Mouse (Mus musculus) embryonic facial prominence, embryonic 10.5 days (tissue): Measurements from ENCODE around the gene A1cf. TPM values are rescaled to one million over a fixed set of nuclear protein-coding genes. Genes with fewer than 3 reads are reported as not detected.

Experiments
- DNase-seq: peaks from one replicate; pipeline ENCODE4 v3.0.0-alpha.2; 2017; ENCODE audit warnings: low spot score
- H3K27ac ChIP-seq: fragments of 300-500 bp; sonication (generic); replicated peaks from 2 replicates; pipeline ENCODE4 v1.5.1; 2016; ENCODE audit warnings: mild to moderate bottlenecking
- H3K27me3 ChIP-seq: fragments of 300-500 bp; sonication (generic); replicated peaks from 2 replicates; pipeline ENCODE4 v1.6.1; 2016; ENCODE audit warnings: low read depth, mild to moderate bottlenecking; ENCODE audit not compliant: poor library complexity, severe bottlenecking
- H3K36me3 ChIP-seq: fragments of 300-500 bp; sonication (generic); replicated peaks from 2 replicates; pipeline ENCODE4 v1.6.1; 2016; ENCODE audit warnings: mild to moderate bottlenecking, moderate library complexity
- H3K4me1 ChIP-seq: fragments of 300-500 bp; sonication (generic); 2 replicates; pipeline ENCODE4 v1.6.1; 2016
- H3K4me3 ChIP-seq: fragments of 300-500 bp; sonication (generic); 2 replicates; pipeline ENCODE4 v1.5.1; 2016; ENCODE audit warnings: mild to moderate bottlenecking, moderate library complexity
- H3K9me3 ChIP-seq: fragments of 300-500 bp; sonication (generic); 2 replicates; pipeline ENCODE4 v1.6.1; 2016; ENCODE audit warnings: mild to moderate bottlenecking
- WGBS: fragments of 180-500 bp; shearing (Covaris S2); methylation state at CpG from one replicate; pipeline ENCODE4 v1.1.7; 2016; 5-methylcytosine and 5-hydroxymethylcytosine counted together
- polyA plus RNA-seq: library from polyadenylated mRNA; unstranded; fragments of >200 nt; fragmentation: Nextera tagmentation; extraction: Ambion mirVana; gene quantifications from 2 replicates; pipeline ENCODE4 v1.2.1, GENCODE M21; 2016

The A1cf gene
- polyA plus RNA-seq, 1 experiment from 2014 or later = not detected

DNA sequence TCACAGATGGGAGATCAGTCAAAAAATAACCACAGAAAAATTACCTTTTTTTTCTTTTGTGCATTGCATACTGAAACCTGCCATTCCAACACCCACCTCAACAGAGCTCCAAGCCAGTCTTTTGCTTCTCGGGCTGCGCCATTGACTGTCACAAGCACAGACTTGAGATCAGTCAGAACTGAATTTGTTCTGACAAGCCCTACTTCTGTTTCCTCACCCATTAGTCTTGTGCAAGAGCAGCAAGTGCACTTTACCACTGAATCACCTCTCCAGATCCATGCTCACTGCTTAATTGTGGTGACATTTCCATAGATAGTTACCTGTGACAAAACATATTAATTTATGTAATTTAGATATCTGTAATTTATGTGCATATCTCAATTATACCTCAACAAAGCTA lies 91.9 kb downstream of the A1cf start:
- Histone ChIP-seq H3K27ac (no peak overlapping the region), H3K27me3 (no peaks in the 10 kb centered on the region), H3K9me3 (no peaks in the 10 kb centered on the region), H3K36me3 (no peaks in the 10 kb centered on the region), H3K4me1 (no peaks in the 10 kb centered on the region), H3K4me3 (no peak overlapping the region)
- WGBS = 90% methylated on average over 2 of the region's 2 CpGs
- DNase-seq = no peak

DNA sequence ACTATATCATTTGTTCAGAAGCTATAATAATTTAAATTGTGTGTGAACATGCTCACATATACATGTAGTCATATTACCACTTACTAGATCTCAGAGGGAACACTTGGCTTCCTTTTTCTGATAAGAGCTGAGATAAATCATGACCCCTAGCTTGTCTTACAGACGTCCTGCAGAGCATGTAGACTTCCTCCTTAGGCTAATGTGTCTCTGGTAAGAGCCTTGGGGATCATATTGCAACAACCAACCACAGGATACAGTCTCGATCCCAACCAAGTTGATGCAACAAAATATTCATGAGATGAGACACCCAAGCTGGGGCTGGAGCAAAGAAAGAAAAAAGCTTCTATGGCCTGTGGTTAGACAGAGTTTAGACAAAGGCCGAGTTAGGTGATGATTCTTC lies 94.6 kb downstream of the A1cf start:
- Histone ChIP-seq H3K27ac (no peak overlapping the region), H3K27me3 (no peaks in the 10 kb centered on the region), H3K4me3 (no peak overlapping the region), H3K9me3 (no peaks in the 10 kb centered on the region), H3K36me3 (no peaks in the 10 kb centered on the region), H3K4me1 (no peaks in the 10 kb centered on the region)
- no peak for DNase-seq
- WGBS = 64% methylated on average over 3 of the region's 3 CpGs

DNA sequence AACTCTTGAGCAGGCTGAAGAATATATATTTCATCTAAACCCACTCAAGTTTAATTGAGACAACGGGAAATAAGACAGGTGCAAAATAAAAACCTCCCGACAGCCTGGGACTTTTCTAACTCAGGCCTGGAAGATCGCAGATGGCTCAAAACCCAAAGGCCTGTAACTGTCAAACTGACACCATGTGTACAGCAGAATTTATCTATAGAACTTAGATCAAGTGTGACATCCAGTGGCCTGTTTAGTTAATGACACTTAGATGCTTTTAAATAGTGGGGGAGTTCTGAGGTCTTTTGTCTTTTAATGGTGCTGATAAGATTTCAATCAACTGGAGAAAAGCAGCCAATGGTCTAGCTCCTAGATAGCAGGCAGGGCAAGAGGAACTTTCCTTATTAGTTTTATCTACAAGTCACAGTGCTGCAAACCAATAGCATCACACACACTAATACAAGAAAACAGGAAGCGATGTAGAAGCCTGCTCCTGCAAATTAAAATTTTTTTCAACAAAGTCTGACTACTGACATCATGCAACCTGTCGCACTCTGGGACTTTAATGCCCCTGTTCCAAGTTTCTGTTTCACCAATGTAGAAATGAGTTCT lies 99.5 kb downstream of the A1cf start:
- no peaks in the 10 kb centered on the region for H3K4me1 ChIP-seq
- H3K27ac ChIP-seq = no peak overlapping the region
- no peak overlapping the region for H3K4me3 ChIP-seq
- H3K9me3 ChIP-seq = no peaks in the 10 kb centered on the region
- H3K36me3 ChIP-seq = no peaks in the 10 kb centered on the region
- whole genome bisulfite sequencing = 74% methylated on average over 5 of the region's 5 CpGs
- peaks cover 5% of the 10 kb centered on the region; the same call in 1 of the 2 replicates for H3K27me3 ChIP-seq
- DNase-seq = no peak

DNA sequence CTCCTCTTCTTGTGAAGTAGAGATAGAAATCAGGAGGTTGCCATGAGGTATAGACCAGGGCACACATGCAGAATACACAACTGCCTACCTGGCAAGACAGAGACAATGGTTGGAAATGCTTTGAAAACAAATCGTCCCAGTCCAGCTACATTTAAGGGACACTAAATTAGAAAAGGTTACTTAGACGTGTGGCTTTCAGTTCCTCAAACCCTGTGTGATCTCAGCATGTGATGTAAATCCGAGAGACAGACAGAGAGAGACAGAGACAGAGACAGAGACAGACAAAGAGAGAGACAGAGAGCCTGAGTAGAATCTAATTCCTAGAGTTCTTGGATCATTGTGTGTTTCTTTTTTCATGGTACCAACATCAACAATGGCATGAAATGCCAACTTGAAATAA lies 102.8 kb downstream of the A1cf start:
- Histone ChIP-seq H3K27me3 (peaks cover 5% of the 10 kb centered on the region; the same call in 1 of the 2 replicates), H3K4me3 (no peak overlapping the region), H3K27ac (no peak overlapping the region), H3K9me3 (no peaks in the 10 kb centered on the region), H3K4me1 (peaks cover 3% of the 10 kb centered on the region; the same call in 1 of the 2 replicates), H3K36me3 (no peaks in the 10 kb centered on the region)
- no peak for DNase-seq
- WGBS = 54% methylated on average over 3 of the region's 3 CpGs

DNA sequence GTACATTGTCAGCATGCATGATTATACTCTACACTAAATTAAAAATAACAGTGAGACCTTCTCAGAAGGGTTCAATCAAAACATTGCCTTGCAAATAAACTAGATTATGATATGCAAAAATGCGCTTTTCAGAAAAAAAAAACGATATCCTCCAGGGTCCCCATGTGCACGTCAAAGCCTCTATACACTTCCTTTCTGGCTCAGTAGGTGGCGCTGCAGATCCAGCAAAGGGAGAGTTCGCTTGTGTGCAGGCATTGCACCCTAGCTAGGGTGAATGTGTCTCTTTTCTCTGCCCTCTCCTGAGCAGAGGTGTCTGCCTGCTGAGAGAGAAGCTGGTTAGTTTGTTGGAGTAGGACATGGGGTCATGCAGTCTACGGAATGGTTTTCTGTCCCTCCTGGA lies 103.4 kb downstream of the A1cf start:
- H3K4me3 ChIP-seq = no peak overlapping the region
- no peak overlapping the region for H3K27ac ChIP-seq
- peaks cover 5% of the 10 kb centered on the region; the same call in 1 of the 2 replicates for H3K27me3 ChIP-seq
- WGBS = 13% methylated on average over 6 of the region's 6 CpGs
- peak; percentile 84 for DNase-seq
- H3K9me3 ChIP-seq = no peaks in the 10 kb centered on the region
- no peaks in the 10 kb centered on the region for H3K36me3 ChIP-seq
- peaks cover 3% of the 10 kb centered on the region; the same call in 1 of the 2 replicates for H3K4me1 ChIP-seq

DNA sequence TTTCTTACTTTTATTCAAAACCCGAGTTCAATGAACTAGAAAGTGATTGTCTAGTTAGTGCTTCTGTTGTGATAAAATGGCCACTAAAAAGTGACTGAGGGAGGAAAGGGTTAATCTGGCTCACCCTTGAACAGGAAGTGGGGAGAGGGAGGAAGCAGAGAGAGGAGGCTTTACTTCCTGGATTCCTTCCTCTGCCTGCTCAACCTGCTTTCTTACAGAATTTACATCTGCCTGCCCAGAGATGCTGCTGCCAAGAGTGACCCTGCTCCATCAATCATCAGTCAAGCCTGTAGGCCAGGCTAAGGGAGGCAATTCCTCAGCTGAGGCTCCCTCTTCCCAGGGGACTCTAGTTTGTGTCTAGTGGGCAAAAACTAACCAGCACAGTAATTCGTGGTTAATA lies 107.3 kb downstream of the A1cf start:
- H3K27ac ChIP-seq = no peak overlapping the region
- WGBS = 77% methylated on average over 2 of the region's 2 CpGs
- DNase-seq = no peak
- 0 out of 2 replicates have a peak, but pooled peaks cover 5% of the 10 kb centered on the region for H3K27me3 ChIP-seq
- no peaks in the 10 kb centered on the region for H3K36me3 ChIP-seq
- H3K4me3 ChIP-seq = no peak overlapping the region
- peaks cover 3% of the 10 kb centered on the region; the same call in 1 of the 2 replicates for H3K4me1 ChIP-seq
- H3K9me3 ChIP-seq = no peaks in the 10 kb centered on the region

DNA sequence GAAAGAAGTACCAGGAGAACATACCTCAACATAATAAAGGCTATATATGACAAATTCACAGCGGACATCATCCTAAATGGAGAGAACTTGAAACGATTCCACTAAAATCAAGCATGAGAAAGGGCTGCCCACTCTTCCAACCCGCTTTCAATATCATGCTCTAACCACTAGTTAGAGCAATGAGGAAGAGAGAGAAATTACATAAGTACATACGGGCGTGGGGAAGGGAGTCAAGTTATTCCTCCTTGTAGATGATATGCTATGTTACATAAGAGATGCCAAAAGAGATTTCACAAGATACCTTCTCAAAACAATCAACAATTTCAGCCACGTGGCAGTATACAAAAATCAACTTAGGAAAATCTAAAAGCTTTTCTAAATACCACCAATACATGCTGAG lies 122.5 kb downstream of the A1cf start:
- Histone ChIP-seq H3K4me1 (no peaks in the 10 kb centered on the region), H3K27ac (no peak overlapping the region), H3K4me3 (no peak overlapping the region), H3K9me3 (no peaks in the 10 kb centered on the region), H3K27me3 (no peaks in the 10 kb centered on the region), H3K36me3 (no peaks in the 10 kb centered on the region)
- WGBS = 90% methylated on average over 6 of the region's 6 CpGs
- DNase-seq = no peak

DNA sequence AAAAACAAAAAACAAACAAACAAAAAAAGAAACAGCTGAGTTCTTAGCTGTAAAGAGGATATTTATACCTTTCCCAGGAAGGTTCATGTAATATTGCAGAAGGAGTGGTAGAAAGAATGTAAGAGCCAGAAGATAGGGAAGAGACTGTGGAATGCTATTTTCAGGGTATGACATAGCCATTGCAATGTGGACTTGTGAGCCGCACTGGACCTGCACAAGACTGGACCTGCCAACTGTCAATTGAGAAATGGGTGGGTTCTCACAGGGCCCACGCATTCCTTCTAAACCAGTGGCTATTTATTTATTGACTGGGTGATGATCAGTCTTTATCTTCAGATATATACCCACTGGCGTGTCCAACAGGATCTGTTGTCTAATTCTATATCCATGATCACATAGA lies 128.4 kb downstream of the A1cf start:
- Histone ChIP-seq H3K9me3 (no peaks in the 10 kb centered on the region), H3K4me1 (no peaks in the 10 kb centered on the region), H3K4me3 (no peak overlapping the region), H3K27ac (no peak overlapping the region), H3K27me3 (no peaks in the 10 kb centered on the region), H3K36me3 (no peaks in the 10 kb centered on the region)
- 91% methylated on average over 3 of the region's 3 CpGs for WGBS
- no peak for DNase-seq

Other genes with a start within 250 kb of the A1cf start
- 4.8 and 6.2 TPM in 2 replicates for gene Prkg1, start 103.7 kb upstream of the A1cf start, polyA plus RNA-seq
- gene Asah2, start 239.4 kb downstream of the A1cf start, polyA plus RNA-seq = 0.43 and 0.55 TPM in 2 replicates